Mouse (Mus musculus): ENCODE results near the gene Il4i1.

Gene Il4i1

GRCm38 (mm10) chr7:44814952-44815553 is 1.1 kb upstream of the Il4i1 start:
- TF ChIP-seq POU5F1 (IDR thresholded peaks at IDR 0.05; ENCODE audit: borderline replicate concordance, low read length) (no peak), NANOG (IDR thresholded peaks at IDR 0.05; ENCODE audit: borderline replicate concordance, low read length) (no peak), CTCF (conservative IDR thresholded peaks at IDR 0.05; ENCODE audit: low read length) (no peak)
- peaks cover 50% of the 10 kb centered on the region for H3K36me3 ChIP-seq (ENCODE audit: insufficient read depth, low read length)

GRCm38 (mm10) chr7:44816470-44817021 is 359 bp downstream of the Il4i1 start, which contains the start of gene Atf5:
Atf5 (minus strand) TSS chr7:44816658.
- Histone ChIP-seq H3K27me3 (ENCODE audit: insufficient read depth, low read length) (no peaks in the 10 kb centered on the region), H3K9me3 (ENCODE audit: low read length) (no peaks in the 10 kb centered on the region), H3K4me1 (replicated peaks; ENCODE audit: low read depth, low read length) (peaks cover 65% of the 10 kb centered on the region), H3K36me3 (ENCODE audit: insufficient read depth, low read length) (peaks cover 59% of the 10 kb centered on the region), H3K4me3 (replicated peaks; ENCODE audit: low read length) (peak within 1 kb of the TSS; percentile 96)
- TF ChIP-seq POU5F1 (IDR thresholded peaks at IDR 0.05; ENCODE audit: borderline replicate concordance, low read length): no peak
- TF ChIP-seq NANOG (IDR thresholded peaks at IDR 0.05; ENCODE audit: borderline replicate concordance, low read length): no peak
- no peak for TF ChIP-seq CTCF (conservative IDR thresholded peaks at IDR 0.05; ENCODE audit: low read length)

More at GRCm38 (mm10) chr7:44814952-44815553, 1.1 kb upstream of the Il4i1 start:
- H3K27me3 ChIP-seq (ENCODE audit: insufficient read depth, low read length): no peaks in the 10 kb centered on the region
- peaks cover 51% of the 10 kb centered on the region for H3K4me1 ChIP-seq (replicated peaks; ENCODE audit: low read depth, low read length)
- H3K4me3 ChIP-seq (replicated peaks; ENCODE audit: low read length): peak overlapping the region; percentile 96
- no peaks in the 10 kb centered on the region for H3K9me3 ChIP-seq (ENCODE audit: low read length)

GRCm38 (mm10) chr7:44817441-44817840 is 1.3 kb downstream of the Il4i1 start:
- TF ChIP-seq NANOG (IDR thresholded peaks at IDR 0.05; ENCODE audit: borderline replicate concordance, low read length) (no peak), POU5F1 (IDR thresholded peaks at IDR 0.05; ENCODE audit: borderline replicate concordance, low read length) (no peak), CTCF (conservative IDR thresholded peaks at IDR 0.05; ENCODE audit: low read length) (no peak)
- H3K36me3 ChIP-seq (ENCODE audit: insufficient read depth, low read length): peaks cover 52% of the 10 kb centered on the region
- no peaks in the 10 kb centered on the region for H3K9me3 ChIP-seq (ENCODE audit: low read length)
- peak overlapping the region; percentile 96 for H3K4me3 ChIP-seq (replicated peaks; ENCODE audit: low read length)
- no peaks in the 10 kb centered on the region for H3K27me3 ChIP-seq (ENCODE audit: insufficient read depth, low read length)
- peaks cover 66% of the 10 kb centered on the region for H3K4me1 ChIP-seq (replicated peaks; ENCODE audit: low read depth, low read length)

- Histone ChIP-seq H3K9me3 (ENCODE audit: low read length) (no peaks in the 10 kb centered on the region), H3K4me1 (replicated peaks; ENCODE audit: low read depth, low read length) (peaks cover 68% of the 10 kb centered on the region), H3K27me3 (ENCODE audit: insufficient read depth, low read length) (no peaks in the 10 kb centered on the region), H3K4me3 (replicated peaks; ENCODE audit: low read length) (peak overlapping the region; percentile 96), H3K36me3 (ENCODE audit: insufficient read depth, low read length) (peaks cover 56% of the 10 kb centered on the region)
- TF ChIP-seq CTCF (conservative IDR thresholded peaks at IDR 0.05; ENCODE audit: low read length) (no peak), POU5F1 (IDR thresholded peaks at IDR 0.05; ENCODE audit: borderline replicate concordance, low read length) (no peak), NANOG (IDR thresholded peaks at IDR 0.05; ENCODE audit: borderline replicate concordance, low read length) (no peak)
Measured at GRCm38 (mm10) chr7:44818164-44818563, 2.0 kb downstream of the Il4i1 start.

GRCm38 (mm10) chr7:44818751-44819235 is 2.6 kb downstream of the Il4i1 start:
- Histone ChIP-seq H3K9me3 (ENCODE audit: low read length) (no peaks in the 10 kb centered on the region), H3K4me1 (replicated peaks; ENCODE audit: low read depth, low read length) (peaks cover 74% of the 10 kb centered on the region), H3K36me3 (ENCODE audit: insufficient read depth, low read length) (peaks cover 59% of the 10 kb centered on the region), H3K4me3 (replicated peaks; ENCODE audit: low read length) (peak overlapping the region; percentile 96), H3K27me3 (ENCODE audit: insufficient read depth, low read length) (no peaks in the 10 kb centered on the region)
- no peak for TF ChIP-seq CTCF (conservative IDR thresholded peaks at IDR 0.05; ENCODE audit: low read length)
- no peak for TF ChIP-seq POU5F1 (IDR thresholded peaks at IDR 0.05; ENCODE audit: borderline replicate concordance, low read length)
- no peak for TF ChIP-seq NANOG (IDR thresholded peaks at IDR 0.05; ENCODE audit: borderline replicate concordance, low read length)

GRCm38 (mm10) chr7:44819391-44819790 is 3.2 kb downstream of the Il4i1 start:
- H3K4me3 ChIP-seq (replicated peaks; ENCODE audit: low read length): peak overlapping the region; percentile 96
- TF ChIP-seq CTCF (conservative IDR thresholded peaks at IDR 0.05; ENCODE audit: low read length) (no peak), POU5F1 (IDR thresholded peaks at IDR 0.05; ENCODE audit: borderline replicate concordance, low read length) (no peak), NANOG (IDR thresholded peaks at IDR 0.05; ENCODE audit: borderline replicate concordance, low read length) (no peak)

GRCm38 (mm10) chr7:44819863-44820262 is 3.7 kb downstream of the Il4i1 start:
- no peaks in the 10 kb centered on the region for H3K27me3 ChIP-seq (ENCODE audit: insufficient read depth, low read length)
- TF ChIP-seq CTCF (conservative IDR thresholded peaks at IDR 0.05; ENCODE audit: low read length): no peak
- H3K4me3 ChIP-seq (replicated peaks; ENCODE audit: low read length): peak overlapping the region; percentile 96
- peaks cover 80% of the 10 kb centered on the region for H3K4me1 ChIP-seq (replicated peaks; ENCODE audit: low read depth, low read length)
- no peaks in the 10 kb centered on the region for H3K9me3 ChIP-seq (ENCODE audit: low read length)
- peaks cover 66% of the 10 kb centered on the region for H3K36me3 ChIP-seq (ENCODE audit: insufficient read depth, low read length)

More at GRCm38 (mm10) chr7:44819391-44819790, 3.2 kb downstream of the Il4i1 start:
- Histone ChIP-seq H3K9me3 (ENCODE audit: low read length) (no peaks in the 10 kb centered on the region), H3K4me1 (replicated peaks; ENCODE audit: low read depth, low read length) (peaks cover 80% of the 10 kb centered on the region), H3K36me3 (ENCODE audit: insufficient read depth, low read length) (peaks cover 62% of the 10 kb centered on the region), H3K27me3 (ENCODE audit: insufficient read depth, low read length) (no peaks in the 10 kb centered on the region)

- Histone ChIP-seq H3K4me3 (replicated peaks; ENCODE audit: low read length) (peak overlapping the region; percentile 96), H3K9me3 (ENCODE audit: low read length) (no peaks in the 10 kb centered on the region), H3K27me3 (ENCODE audit: insufficient read depth, low read length) (no peaks in the 10 kb centered on the region), H3K36me3 (ENCODE audit: insufficient read depth, low read length) (peaks cover 72% of the 10 kb centered on the region), H3K4me1 (replicated peaks; ENCODE audit: low read depth, low read length) (peaks cover 81% of the 10 kb centered on the region)
- TF ChIP-seq CTCF (conservative IDR thresholded peaks at IDR 0.05; ENCODE audit: low read length): no peak
- no peak for TF ChIP-seq NANOG (IDR thresholded peaks at IDR 0.05; ENCODE audit: borderline replicate concordance, low read length)
- TF ChIP-seq POU5F1 (IDR thresholded peaks at IDR 0.05; ENCODE audit: borderline replicate concordance, low read length): no peak
Measured at GRCm38 (mm10) chr7:44820525-44820924, 4.3 kb downstream of the Il4i1 start.
